Comparison of ENCODE assay signal across 8 mouse cellular contexts in genomic region chr16:18812385-18812910, GRCm38 (mm10). TPM values are rescaled to one million over a fixed set of nuclear protein-coding genes. Genes with fewer than 3 reads are reported as not detected.
DNase-seq lines count a peak whose midpoint lies in the region; ATAC-seq and TF ChIP-seq lines count a peak whose summit lies in the region.

No protein-coding gene starts in this region.

- H3K4me3 ChIP-seq in layer of hippocampus, adult 2 months: peak overlapping the region; percentile 63
- peak overlapping the region; percentile 67 for H3K4me3 ChIP-seq in embryonic facial prominence, embryonic 11.5 days (ENCODE audit: low read depth, low read length)
- peak overlapping the region; percentile 95 for H3K4me3 ChIP-seq in hindbrain, postnatal 0 days (ENCODE audit: low read length)
- peak overlapping the region; percentile 51 for H3K4me3 ChIP-seq in midbrain, embryonic 16.5 days (ENCODE audit: low read depth, low read length)

- no peaks in the 10 kb centered on the region for H3K27me3 ChIP-seq in embryonic facial prominence, embryonic 11.5 days (ENCODE audit: control insufficient read depth, insufficient read depth, low read length)
- no peaks in the 10 kb centered on the region for H3K27me3 ChIP-seq in hindbrain, postnatal 0 days (ENCODE audit: insufficient read depth, low read length)
- H3K27me3 ChIP-seq in midbrain, embryonic 16.5 days (ENCODE audit: control insufficient read depth, insufficient read depth, low read depth, low read length): no peaks in the 10 kb centered on the region

- TF ChIP-seq CTCF in layer of hippocampus, adult 2 months (conservative IDR thresholded peaks at IDR 0.05): no peak
- TF ChIP-seq CTCF in hindbrain, postnatal 0 days (IDR thresholded peaks at IDR 0.05; ENCODE audit: low read depth): no peak

- peak overlapping the region; percentile 73 for H3K9ac ChIP-seq in embryonic facial prominence, embryonic 11.5 days (replicated peaks; ENCODE audit: low read length)
- peak overlapping the region; percentile 83 for H3K9ac ChIP-seq in hindbrain, postnatal 0 days (replicated peaks; ENCODE audit: low read length)
- peak overlapping the region; percentile 67 for H3K9ac ChIP-seq in midbrain, embryonic 16.5 days (ENCODE audit: low read depth, low read length)

- no peaks in the 10 kb centered on the region for H3K4me1 ChIP-seq in embryonic facial prominence, embryonic 11.5 days (ENCODE audit: control insufficient read depth, insufficient read depth, low read length)
- H3K4me1 ChIP-seq in hindbrain, postnatal 0 days (ENCODE audit: insufficient read depth, low read length): peaks cover 7% of the 10 kb centered on the region; the same call in 1 of the 2 replicates
- H3K4me1 ChIP-seq in midbrain, embryonic 16.5 days (ENCODE audit: control insufficient read depth, insufficient read depth, low read length): peaks cover 14% of the 10 kb centered on the region

- WGBS in embryonic facial prominence, embryonic 11.5 days: 1% methylated on average over 31 of the region's 31 CpGs
- 2% methylated on average over 31 of the region's 31 CpGs for WGBS in hindbrain, postnatal 0 days
- 2% methylated on average over 31 of the region's 31 CpGs for WGBS in midbrain, embryonic 16.5 days

- no peak for DNase-seq in layer of hippocampus, adult 2 months (ENCODE audit: low spot score in 2 of 2)
- DNase-seq in layer of hippocampus, postnatal 10 days (ENCODE audit: low spot score in 2 of 2): no peak
- no peak for DNase-seq in embryonic facial prominence, embryonic 11.5 days (ENCODE audit: low spot score)
- DNase-seq in hindbrain, postnatal 0 days (ENCODE audit: low spot score): no peak
- DNase-seq in adrenal gland, adult 8-10 months: no peak

- no peaks in the 10 kb centered on the region for H3K36me3 ChIP-seq in embryonic facial prominence, embryonic 11.5 days (replicated peaks; ENCODE audit: control insufficient read depth, insufficient read depth, low read depth, low read length)
- H3K36me3 ChIP-seq in hindbrain, postnatal 0 days (ENCODE audit: insufficient read depth, low read length): peaks cover 24% of the 10 kb centered on the region; the same call in 1 of the 2 replicates
- H3K36me3 ChIP-seq in midbrain, embryonic 16.5 days (ENCODE audit: control insufficient read depth, insufficient read depth, low read length): 0 out of 2 replicates have a peak, but pooled peaks cover 6% of the 10 kb centered on the region

- H3K27ac ChIP-seq in layer of hippocampus, adult 2 months: peak overlapping the region; percentile 97
- H3K27ac ChIP-seq in embryonic facial prominence, embryonic 11.5 days (replicated peaks; ENCODE audit: low read depth, low read length): no peak overlapping the region
- peak overlapping the region; percentile 81 for H3K27ac ChIP-seq in hindbrain, postnatal 0 days
- H3K27ac ChIP-seq in midbrain, embryonic 16.5 days (ENCODE audit: low read length): peak overlapping the region; percentile 54

- H3K4me2 ChIP-seq in embryonic facial prominence, embryonic 11.5 days (ENCODE audit: low read depth, low read length): peak overlapping the region; percentile 50
- H3K4me2 ChIP-seq in hindbrain, postnatal 0 days (ENCODE audit: low read depth, low read length): peak overlapping the region; percentile 78
- H3K4me2 ChIP-seq in midbrain, embryonic 16.5 days (ENCODE audit: low read length): peak overlapping the region; percentile 82

- peak; percentile 25; the same call in 1 of the 2 replicates for ATAC-seq in embryonic facial prominence, embryonic 11.5 days (replicated peaks; ENCODE audit: insufficient number of reproducible peaks, low FRiP score, low TSS enrichment, low read depth)
- ATAC-seq in hindbrain, postnatal 0 days: no peak; the same call in 1 of the 2 replicates
- ATAC-seq in midbrain, embryonic 16.5 days: no peak; the same call in 1 of the 2 replicates
- ATAC-seq in megakaryocyte-erythroid progenitor cell, adult 5-6 weeks (replicated peaks; ENCODE audit: low FRiP score, low TSS enrichment, poor library complexity, severe bottlenecking): no peak
- ATAC-seq in granulocyte monocyte progenitor cell, adult 5-6 weeks (replicated peaks; ENCODE audit: poor library complexity, severe bottlenecking): no peak

- H3K9me3 ChIP-seq in embryonic facial prominence, embryonic 11.5 days (replicated peaks; ENCODE audit: control insufficient read depth, low read length): no peaks in the 10 kb centered on the region
- no peaks in the 10 kb centered on the region for H3K9me3 ChIP-seq in hindbrain, postnatal 0 days (ENCODE audit: low read length)
- no peaks in the 10 kb centered on the region for H3K9me3 ChIP-seq in midbrain, embryonic 16.5 days (replicated peaks; ENCODE audit: control insufficient read depth, low read length, poor library complexity, severe bottlenecking)

RNA-seq across cellular contexts. Expression of gene Cdc45, which starts 0.7 kb away (rescaled TPM):
- total RNA-seq in layer of hippocampus, adult 2 months (2021): 1 to 10 TPM; 2.3 to 2.8 TPM
- 1 to 10 TPM; 4.0 to 4.3 TPM for total RNA-seq in layer of hippocampus, postnatal 10 days (2021)
- polyA plus RNA-seq in embryonic facial prominence, embryonic 11.5 days (2014; fragmentation: Nextera tagmentation; extraction: Ambion mirVana): 71.8 and 83.1 TPM in 2 replicates
- 14.8 and 15.9 TPM in 2 replicates for total RNA-seq in hindbrain, postnatal 0 days (2014; rRNA removed)
- polyA plus RNA-seq in hindbrain, postnatal 0 days (2015; fragmentation: Nextera tagmentation; extraction: Ambion mirVana): 7.2 and 7.9 TPM in 2 replicates
- polyA plus RNA-seq in midbrain, embryonic 16.5 days (2015; fragmentation: Nextera tagmentation; extraction: Ambion mirVana): 4.4 and 6.1 TPM in 2 replicates
- 63.3 and 67.3 TPM in 2 replicates for total RNA-seq in megakaryocyte-erythroid progenitor cell, adult 5-6 weeks (2014; fragmentation: Nextera tagmentation)
- 58.1 and 69.0 TPM in 2 replicates for total RNA-seq in megakaryocyte-erythroid progenitor cell, adult 5-6 weeks (2017)
- total RNA-seq in adrenal gland, adult 8-10 months (2022): 10 to 100 TPM in 2 of 4 experiments, 1 to 10 TPM in 2; 7.0 to 12.8 (median 10.0) TPM
- 73.9 and 90.3 TPM in 2 replicates for total RNA-seq in granulocyte monocyte progenitor cell, adult 5-6 weeks (2014; fragmentation: Nextera tagmentation)
- total RNA-seq in granulocyte monocyte progenitor cell, adult 5-6 weeks (2017): 96.0 and 110 TPM in 2 replicates

RNA-seq across cellular contexts. Expression of gene Ufd1, which starts 0.9 kb away (rescaled TPM):
- 100 to 1,000 TPM; 111 TPM for total RNA-seq in layer of hippocampus, adult 2 months (2021)
- 10 to 100 TPM; 93.8 to 95.9 TPM for total RNA-seq in layer of hippocampus, postnatal 10 days (2021)
- 82.1 and 84.7 TPM in 2 replicates for polyA plus RNA-seq in embryonic facial prominence, embryonic 11.5 days (2014; fragmentation: Nextera tagmentation; extraction: Ambion mirVana)
- 39.6 and 53.3 TPM in 2 replicates for total RNA-seq in hindbrain, postnatal 0 days (2014; rRNA removed)
- polyA plus RNA-seq in hindbrain, postnatal 0 days (2015; fragmentation: Nextera tagmentation; extraction: Ambion mirVana): 114 and 118 TPM in 2 replicates
- polyA plus RNA-seq in midbrain, embryonic 16.5 days (2015; fragmentation: Nextera tagmentation; extraction: Ambion mirVana): 106 and 107 TPM in 2 replicates
- 80.2 and 81.2 TPM in 2 replicates for total RNA-seq in megakaryocyte-erythroid progenitor cell, adult 5-6 weeks (2014; fragmentation: Nextera tagmentation)
- total RNA-seq in megakaryocyte-erythroid progenitor cell, adult 5-6 weeks (2017): 73.7 and 112 TPM in 2 replicates
- 100 to 1,000 TPM; 131 to 143 (median 136) TPM for total RNA-seq in adrenal gland, adult 8-10 months (2022)
- 56.5 and 56.9 TPM in 2 replicates for total RNA-seq in granulocyte monocyte progenitor cell, adult 5-6 weeks (2014; fragmentation: Nextera tagmentation)
- total RNA-seq in granulocyte monocyte progenitor cell, adult 5-6 weeks (2017): 48.3 and 61.8 TPM in 2 replicates

RNA-seq across cellular contexts. Expression of gene 2510002D24Rik, which starts 23.9 kb away (rescaled TPM):
- 10 to 100 TPM; 27.5 to 30.9 TPM for total RNA-seq in layer of hippocampus, adult 2 months (2021)
- 10 to 100 TPM; 22.2 to 24.7 TPM for total RNA-seq in layer of hippocampus, postnatal 10 days (2021)
- polyA plus RNA-seq in embryonic facial prominence, embryonic 11.5 days (2014; fragmentation: Nextera tagmentation; extraction: Ambion mirVana): 16.4 and 19.5 TPM in 2 replicates
- total RNA-seq in hindbrain, postnatal 0 days (2014; rRNA removed): 33.4 and 34.1 TPM in 2 replicates
- 50.1 and 52.1 TPM in 2 replicates for polyA plus RNA-seq in hindbrain, postnatal 0 days (2015; fragmentation: Nextera tagmentation; extraction: Ambion mirVana)
- 45.8 and 50.3 TPM in 2 replicates for polyA plus RNA-seq in midbrain, embryonic 16.5 days (2015; fragmentation: Nextera tagmentation; extraction: Ambion mirVana)
- 42.7 and 71.2 TPM in 2 replicates for total RNA-seq in megakaryocyte-erythroid progenitor cell, adult 5-6 weeks (2014; fragmentation: Nextera tagmentation)
- total RNA-seq in megakaryocyte-erythroid progenitor cell, adult 5-6 weeks (2017): 52.5 TPM in 2 replicates
- total RNA-seq in adrenal gland, adult 8-10 months (2022): 10 to 100 TPM; 18.5 to 23.9 (median 20.9) TPM
- 14.4 and 20.7 TPM in 2 replicates for total RNA-seq in granulocyte monocyte progenitor cell, adult 5-6 weeks (2014; fragmentation: Nextera tagmentation)
- 22.0 and 25.5 TPM in 2 replicates for total RNA-seq in granulocyte monocyte progenitor cell, adult 5-6 weeks (2017)

RNA-seq across cellular contexts. Expression of gene Gm28539, which starts 23.9 kb away (rescaled TPM):
- total RNA-seq in layer of hippocampus, adult 2 months (2021): 10 to 100 TPM in 1 of 2 experiments, 1 to 10 TPM in 1; 1.4 to 10.7 TPM
- 10 to 100 TPM in 1 of 2 experiments, 1 to 10 TPM in 1; 8.8 to 16.9 TPM for total RNA-seq in layer of hippocampus, postnatal 10 days (2021)
- polyA plus RNA-seq in embryonic facial prominence, embryonic 11.5 days (2014; fragmentation: Nextera tagmentation; extraction: Ambion mirVana): not detected in 2 replicates
- total RNA-seq in hindbrain, postnatal 0 days (2014; rRNA removed): not detected in 2 replicates
- not detected in 2 replicates for polyA plus RNA-seq in hindbrain, postnatal 0 days (2015; fragmentation: Nextera tagmentation; extraction: Ambion mirVana)
- not detected in 2 replicates for polyA plus RNA-seq in midbrain, embryonic 16.5 days (2015; fragmentation: Nextera tagmentation; extraction: Ambion mirVana)
- not detected in 2 replicates for total RNA-seq in megakaryocyte-erythroid progenitor cell, adult 5-6 weeks (2014; fragmentation: Nextera tagmentation)
- total RNA-seq in megakaryocyte-erythroid progenitor cell, adult 5-6 weeks (2017): not detected in 2 replicates
- total RNA-seq in adrenal gland, adult 8-10 months (2022): 1 to 10 TPM; 1.7 to 7.3 (median 5.7) TPM
- total RNA-seq in granulocyte monocyte progenitor cell, adult 5-6 weeks (2014; fragmentation: Nextera tagmentation): 2.4 and 12.6 TPM in 2 replicates
- 2.9 TPM in 1 of 2 replicates, not detected in the other for total RNA-seq in granulocyte monocyte progenitor cell, adult 5-6 weeks (2017)

RNA-seq across cellular contexts. Expression of gene Cldn5, which starts 35.8 kb away (rescaled TPM):
- total RNA-seq in layer of hippocampus, adult 2 months (2021): 10 to 100 TPM; 41.6 to 44.3 TPM
- 10 to 100 TPM; 89.4 to 99.1 TPM for total RNA-seq in layer of hippocampus, postnatal 10 days (2021)
- polyA plus RNA-seq in embryonic facial prominence, embryonic 11.5 days (2014; fragmentation: Nextera tagmentation; extraction: Ambion mirVana): 21.4 and 23.1 TPM in 2 replicates
- total RNA-seq in hindbrain, postnatal 0 days (2014; rRNA removed): 181 and 197 TPM in 2 replicates
- polyA plus RNA-seq in hindbrain, postnatal 0 days (2015; fragmentation: Nextera tagmentation; extraction: Ambion mirVana): 121 and 128 TPM in 2 replicates
- 104 and 105 TPM in 2 replicates for polyA plus RNA-seq in midbrain, embryonic 16.5 days (2015; fragmentation: Nextera tagmentation; extraction: Ambion mirVana)
- not detected in 2 replicates for total RNA-seq in megakaryocyte-erythroid progenitor cell, adult 5-6 weeks (2014; fragmentation: Nextera tagmentation)
- total RNA-seq in megakaryocyte-erythroid progenitor cell, adult 5-6 weeks (2017): not detected in 2 replicates
- 10 to 100 TPM in 1 of 4 experiments, 1 to 10 TPM in 3; 7.8 to 12.2 (median 9.4) TPM for total RNA-seq in adrenal gland, adult 8-10 months (2022)
- not detected in 2 replicates for total RNA-seq in granulocyte monocyte progenitor cell, adult 5-6 weeks (2014; fragmentation: Nextera tagmentation)
- not detected in 2 replicates for total RNA-seq in granulocyte monocyte progenitor cell, adult 5-6 weeks (2017)
